Mouse (Mus musculus) adrenal gland, adult (tissue): ENCODE results near the gene Pawr.
A peak's percentile ranks its signal among the peaks of the same experiment; 100 is the strongest.

Source experiments
- DNase-seq, 2 experiments: peaks; one replicate each; pipeline ENCODE4 v3.0.0; 2022 to 2023; ENCODE audit warnings: low spot score in 1 of 2; ENCODE audit not compliant: inconsistent age in 2 of 2

Pawr gene

GRCm38 (mm10) chr10:108354726-108355391 is 22.9 kb downstream of the Pawr start:
- DNase-seq = no peak

- DNase-seq = no peak
Observed at GRCm38 (mm10) chr10:108355392-108355775, 23.5 kb downstream of the Pawr start.

GRCm38 (mm10) chr10:108356601-108357187 is 24.8 kb downstream of the Pawr start:
- no peak for DNase-seq

GRCm38 (mm10) chr10:108359974-108360373 is 28.1 kb downstream of the Pawr start:
- peak in 1 of 2 experiments; percentile 49 for DNase-seq

- DNase-seq = peak in 1 of 2 experiments; percentile 41
Observed at GRCm38 (mm10) chr10:108360801-108361200, 28.9 kb downstream of the Pawr start.

GRCm38 (mm10) chr10:108361419-108362155 is 29.7 kb downstream of the Pawr start:
- no peak for DNase-seq

GRCm38 (mm10) chr10:108363932-108364331 is 32.0 kb downstream of the Pawr start:
- no peak for DNase-seq

- DNase-seq = no peak
Observed at GRCm38 (mm10) chr10:108364946-108365719, 33.2 kb downstream of the Pawr start.

GRCm38 (mm10) chr10:108366251-108366650 is 34.3 kb downstream of the Pawr start:
- DNase-seq = no peak

- no peak for DNase-seq
Observed at GRCm38 (mm10) chr10:108368358-108368757, 36.4 kb downstream of the Pawr start.

GRCm38 (mm10) chr10:108372258-108372657 is 40.3 kb downstream of the Pawr start:
- DNase-seq = no peak

GRCm38 (mm10) chr10:108372858-108373257 is 40.9 kb downstream of the Pawr start:
- no peak for DNase-seq

GRCm38 (mm10) chr10:108375796-108376195 is 43.9 kb downstream of the Pawr start:
- DNase-seq = no peak

- no peak for DNase-seq
Observed at GRCm38 (mm10) chr10:108376366-108376765, 44.4 kb downstream of the Pawr start.

GRCm38 (mm10) chr10:108377369-108377768 is 45.4 kb downstream of the Pawr start:
- no peak for DNase-seq

GRCm38 (mm10) chr10:108378062-108378461 is 46.1 kb downstream of the Pawr start:
- DNase-seq = no peak

- DNase-seq = no peak
Observed at GRCm38 (mm10) chr10:108378479-108378878, 46.6 kb downstream of the Pawr start.

GRCm38 (mm10) chr10:108380715-108381114 is 48.8 kb downstream of the Pawr start:
- DNase-seq = peak in 1 of 2 experiments; percentile 25

GRCm38 (mm10) chr10:108384153-108384769 is 52.3 kb downstream of the Pawr start:
- DNase-seq = no peak

GRCm38 (mm10) chr10:108385480-108385955 is 53.6 kb downstream of the Pawr start:
- DNase-seq = no peak

- no peak for DNase-seq
Observed at GRCm38 (mm10) chr10:108388410-108388915, 56.5 kb downstream of the Pawr start.
